Mouse (Mus musculus) kidney, adult 2 months (tissue): Measurements from ENCODE around the gene Cars2. TPM values are rescaled to one million over a fixed set of nuclear protein-coding genes. Genes with fewer than 3 reads are reported as not detected.
"Not testable (repeated sequence)": the region's sequence is repeated elsewhere in the genome, so short reads cannot be mapped to it uniquely, and the experiment has no call there.

ENCODE experiments used
- DNase-seq: peaks from one replicate; pipeline ENCODE4 v3.0.0; 2021
- H3K27ac ChIP-seq: fragments of 200-500 bp; 2 replicates; pipeline ENCODE4 v1.5.1; 2012; ENCODE audit warnings: low read depth, low read length, control low read depth, inconsistent platforms; ENCODE audit not compliant: insufficient read depth
- H3K27me3 ChIP-seq: fragments of 200-500 bp; replicated peaks from 2 replicates; pipeline ENCODE4 v1.6.1; 2012; ENCODE audit warnings: mild to moderate bottlenecking, moderate library complexity, low read length, inconsistent platforms; ENCODE audit not compliant: control insufficient read depth, insufficient read depth
- H3K36me3 ChIP-seq: fragments of 200-500 bp; 2 replicates; pipeline ENCODE4 v1.6.1; 2012; ENCODE audit warnings: mild to moderate bottlenecking, moderate library complexity, low read length, inconsistent platforms; ENCODE audit not compliant: control insufficient read depth, insufficient read depth
- H3K4me1 ChIP-seq: fragments of 200-500 bp; 2 replicates; pipeline ENCODE4 v1.6.1; 2011; ENCODE audit warnings: low read length; ENCODE audit not compliant: control insufficient read depth, insufficient read depth
- H3K4me3 ChIP-seq: fragments of 200-500 bp; 2 replicates; pipeline ENCODE4 v1.5.1; 2011; ENCODE audit warnings: mild to moderate bottlenecking, low read depth, low read length, control low read depth; ENCODE audit not compliant: insufficient read depth
- CTCF ChIP-seq: fragments of 200-500 bp; conservative IDR thresholded peaks from 2 replicates; pipeline ENCODE4 v1.5.1; 2011; ENCODE audit warnings: low read depth, mild to moderate bottlenecking, control low read depth, low read length, moderate library complexity, mixed read lengths; ENCODE audit not compliant: insufficient read depth, insufficient read length
- POLR2A ChIP-seq: fragments of 200-500 bp; IDR thresholded peaks from one replicate; pipeline ENCODE4 v1.6.1; 2011; ENCODE audit warnings: low read depth, low read length, control low read depth
- WGBS: fragments of 180-500 bp; shearing (Covaris S2); methylation state at CpG from one replicate; pipeline ENCODE4 v1.1.7; 2018; 5-methylcytosine and 5-hydroxymethylcytosine counted together
- polyA plus RNA-seq: library from polyadenylated mRNA; depleted of rRNA; stranded (reverse); fragments of >200 nt; gene quantifications from 2 replicates; pipeline ENCODE4 v1.2.3, GENCODE M21; 2012

The Cars2 gene
- polyA plus RNA-seq, 1 experiment, result 50.7 TPM

DNA sequence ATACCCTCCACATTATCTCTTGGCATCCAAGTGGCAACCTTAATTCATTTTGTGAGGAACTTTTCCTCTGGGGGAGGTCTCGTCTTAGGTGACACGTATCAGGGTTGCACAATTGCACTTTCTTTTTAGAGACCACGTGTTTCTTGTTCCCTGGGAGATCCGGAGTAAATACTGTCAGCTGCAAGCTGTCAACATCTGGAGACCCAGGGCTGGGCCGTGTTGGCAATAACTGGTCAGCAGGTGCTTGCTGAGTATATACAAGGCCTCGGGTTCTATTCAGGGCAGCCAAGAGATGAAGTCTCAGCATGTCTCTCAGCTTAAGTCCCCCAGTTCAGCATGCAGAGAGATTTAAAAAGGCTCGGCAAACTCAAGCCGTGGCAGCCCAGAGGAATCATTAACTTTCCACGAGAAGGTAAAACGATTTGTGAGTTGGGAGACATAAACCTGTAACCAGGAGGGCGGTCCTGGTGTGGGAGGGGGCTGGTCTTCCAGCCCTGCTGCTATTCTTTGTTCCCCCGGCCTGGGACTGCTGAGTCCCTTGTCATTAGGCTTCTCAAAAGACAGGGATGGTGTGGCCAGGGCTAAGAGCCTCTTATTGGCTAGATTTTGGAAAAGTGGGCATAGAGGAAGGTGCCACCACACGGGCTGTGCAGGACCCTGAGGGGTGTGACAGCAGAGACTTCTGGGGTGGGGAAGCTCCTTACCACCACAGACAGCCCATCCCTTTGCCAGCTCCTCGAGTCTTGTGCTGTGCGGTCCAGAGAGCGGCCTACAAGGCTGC lies 25.2 kb upstream of the Cars2 start:
- DNase-seq, result no peak
- 43% methylated on average over 16 of the region's 16 CpGs for WGBS
- Histone ChIP-seq H3K4me3 (no peak overlapping the region), H3K4me1 (peaks cover 3% of the 10 kb centered on the region; the same call in 1 of the 2 replicates), H3K27me3 (no peaks in the 10 kb centered on the region), H3K27ac (no peak overlapping the region), H3K36me3 (no peaks in the 10 kb centered on the region)
- TF ChIP-seq POLR2A (no peak), CTCF (no peak)

DNA sequence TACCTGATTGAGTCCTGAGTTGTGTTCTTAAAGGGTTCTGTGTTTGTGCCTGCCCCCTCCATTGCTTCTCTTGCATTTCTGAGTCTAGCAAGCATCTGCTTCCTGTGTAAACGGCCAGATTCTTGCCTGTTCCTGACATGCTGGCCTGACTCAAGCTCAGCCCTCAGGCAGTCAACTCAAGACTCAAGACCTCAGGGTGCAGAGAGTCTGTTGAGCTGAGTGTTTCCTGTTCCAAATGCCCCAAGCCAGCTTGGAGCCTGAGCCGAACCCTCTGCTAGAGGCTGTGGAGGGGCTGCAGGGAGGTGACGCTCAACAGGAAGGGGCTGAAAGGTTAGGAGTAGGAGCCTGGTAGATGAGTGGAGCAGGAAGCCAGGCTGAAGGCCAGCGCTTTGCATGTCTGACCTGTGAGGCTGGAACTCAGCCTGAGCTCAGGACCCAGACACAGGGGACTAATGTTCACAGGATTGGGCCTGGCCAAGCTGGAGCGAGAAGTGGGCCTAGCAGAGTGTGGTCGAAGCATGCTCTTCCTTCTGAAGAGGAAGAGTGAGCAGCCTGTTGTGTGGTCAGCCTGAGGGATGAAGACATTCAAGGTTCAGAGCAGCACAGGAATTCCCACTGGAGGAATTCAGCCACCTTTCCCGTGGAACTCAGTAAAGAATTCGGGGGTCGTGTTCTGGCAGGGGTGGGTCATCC lies 24.5 kb upstream of the Cars2 start:
- WGBS, result 53% methylated on average over 9 of the region's 9 CpGs

GRCm38 (mm10) chr8:11572428-11572827 lies 21.8 kb upstream of the Cars2 start:
- 82% methylated on average over 6 of the region's 6 CpGs for WGBS
- Histone ChIP-seq H3K27me3 (no peaks in the 10 kb centered on the region), H3K36me3 (no peaks in the 10 kb centered on the region), H3K4me1 (peaks cover 3% of the 10 kb centered on the region; the same call in 1 of the 2 replicates), H3K27ac (no peak overlapping the region), H3K4me3 (no peak overlapping the region)
- TF ChIP-seq POLR2A (no peak), CTCF (no peak)
- DNase-seq, result no peak

More for the DNA sequence above, 24.5 kb upstream of the Cars2 start:
- Histone ChIP-seq H3K4me1 (peaks cover 3% of the 10 kb centered on the region; the same call in 1 of the 2 replicates), H3K27me3 (no peaks in the 10 kb centered on the region), H3K36me3 (no peaks in the 10 kb centered on the region), H3K27ac (no peak overlapping the region), H3K4me3 (no peak overlapping the region)
- no peak for DNase-seq
- no peak for TF ChIP-seq CTCF

DNA sequence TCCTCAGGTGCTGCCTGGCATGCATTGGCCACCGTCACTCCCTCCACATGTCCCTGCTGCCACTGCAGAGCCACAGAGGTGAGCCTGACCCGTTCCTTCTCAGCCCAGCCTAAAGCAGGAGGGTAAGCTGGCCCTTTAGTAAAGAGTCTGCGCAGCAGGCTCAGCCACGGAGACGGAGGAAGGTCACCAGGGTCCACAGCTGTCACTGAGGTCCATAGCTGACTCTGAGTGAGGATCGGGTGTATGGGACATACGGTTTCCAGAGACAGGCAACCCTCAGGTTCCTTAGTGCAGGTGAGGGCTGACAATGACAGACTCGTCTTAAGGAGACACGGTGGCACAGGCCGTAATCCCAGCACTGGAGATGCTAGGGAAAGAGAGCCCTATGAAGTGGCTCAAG lies 21.4 kb upstream of the Cars2 start:
- H3K27ac ChIP-seq, result no peak overlapping the region
- no peak for TF ChIP-seq POLR2A
- no peak for TF ChIP-seq CTCF
- H3K27me3 ChIP-seq, result no peaks in the 10 kb centered on the region
- H3K36me3 ChIP-seq, result no peaks in the 10 kb centered on the region
- H3K4me3 ChIP-seq, result no peak overlapping the region
- 92% methylated on average over 10 of the region's 10 CpGs for WGBS
- DNase-seq, result no peak
- peaks cover 3% of the 10 kb centered on the region; the same call in 1 of the 2 replicates for H3K4me1 ChIP-seq

- Histone ChIP-seq H3K36me3 (no peaks in the 10 kb centered on the region), H3K4me3 (no peak overlapping the region), H3K27me3 (no peaks in the 10 kb centered on the region), H3K4me1 (peaks cover 3% of the 10 kb centered on the region; the same call in 1 of the 2 replicates), H3K27ac (no peak overlapping the region)
- no peak for DNase-seq
- no peak for TF ChIP-seq POLR2A
- TF ChIP-seq CTCF, result no peak
- WGBS, result 96% methylated on average over 4 of the region's 4 CpGs
Measured at GRCm38 (mm10) chr8:11570742-11571141, 20.2 kb upstream of the Cars2 start.

DNA sequence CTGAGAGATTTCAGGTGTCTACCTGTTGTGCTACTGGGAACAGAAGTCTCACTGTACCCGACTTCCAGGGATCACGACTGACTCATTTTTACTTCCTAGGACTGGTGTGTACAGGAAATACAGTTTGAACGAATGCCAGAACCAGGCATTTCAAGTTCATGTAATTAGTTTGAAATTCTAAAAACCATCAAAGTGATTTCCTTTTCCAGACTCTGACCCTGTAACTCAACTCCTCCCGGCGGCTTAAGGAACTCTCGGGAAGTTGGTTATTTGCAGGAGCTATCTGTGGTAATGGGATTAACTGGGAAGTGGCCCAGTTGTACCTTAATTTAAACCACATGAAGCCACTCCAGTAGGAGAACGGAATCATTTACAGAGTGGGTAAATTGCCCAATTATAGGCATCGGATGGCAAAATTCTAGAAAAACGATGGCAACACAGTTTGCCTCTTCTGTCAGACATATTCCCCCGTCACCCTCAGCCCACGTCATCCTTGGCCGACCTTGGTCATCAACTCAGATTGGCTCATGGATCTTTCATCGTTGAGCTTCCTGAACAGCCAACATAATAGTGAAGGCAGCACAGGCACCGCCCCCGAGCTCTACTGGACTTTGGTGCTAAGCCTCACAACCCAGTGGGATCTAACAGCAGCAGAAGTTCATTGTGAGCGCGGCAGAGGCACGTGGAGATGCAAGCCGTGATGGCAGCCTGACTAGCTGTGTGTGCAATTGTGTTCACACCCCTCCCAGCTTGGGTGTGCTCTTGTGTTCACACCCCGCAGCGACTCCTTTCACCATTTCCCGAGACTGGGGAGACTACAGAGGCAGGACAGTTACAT lies 18.9 kb upstream of the Cars2 start:
- 72% methylated on average over 22 of the region's 22 CpGs for WGBS
- no peak for TF ChIP-seq POLR2A
- no peak for TF ChIP-seq CTCF
- H3K4me1 ChIP-seq, result no peaks in the 10 kb centered on the region
- no peak overlapping the region for H3K27ac ChIP-seq
- H3K4me3 ChIP-seq, result no peak overlapping the region
- H3K27me3 ChIP-seq, result no peaks in the 10 kb centered on the region
- H3K36me3 ChIP-seq, result no peaks in the 10 kb centered on the region
- no peak for DNase-seq

DNA sequence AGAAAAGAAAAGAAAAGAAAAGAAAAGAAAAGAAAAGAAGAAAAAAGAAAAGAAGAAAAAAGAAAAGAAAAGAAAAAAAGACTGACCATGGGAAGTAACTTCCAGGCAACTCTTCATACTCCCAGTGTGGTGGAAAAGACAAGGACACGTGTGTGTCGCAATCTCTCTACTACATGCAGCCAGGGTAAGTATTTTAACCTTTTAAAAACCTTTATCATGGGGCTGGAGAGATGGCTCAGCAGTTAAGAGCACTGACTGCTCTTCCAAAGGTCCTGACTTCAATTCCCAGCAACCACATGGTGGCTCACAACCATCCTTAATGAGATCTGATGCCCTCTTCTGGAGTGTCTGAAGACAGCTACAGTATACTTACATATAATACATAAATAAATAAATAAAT lies 17.6 kb upstream of the Cars2 start:
- not testable (repeated sequence) for H3K4me1 ChIP-seq, DNase-seq, H3K27ac ChIP-seq, H3K4me3 ChIP-seq, H3K27me3 ChIP-seq, H3K36me3 ChIP-seq
- 97% methylated on average over 2 of the region's 2 CpGs for WGBS
